Mouse (Mus musculus): ENCODE measurements around the gene Cryab.

Gene Cryab

DNA sequence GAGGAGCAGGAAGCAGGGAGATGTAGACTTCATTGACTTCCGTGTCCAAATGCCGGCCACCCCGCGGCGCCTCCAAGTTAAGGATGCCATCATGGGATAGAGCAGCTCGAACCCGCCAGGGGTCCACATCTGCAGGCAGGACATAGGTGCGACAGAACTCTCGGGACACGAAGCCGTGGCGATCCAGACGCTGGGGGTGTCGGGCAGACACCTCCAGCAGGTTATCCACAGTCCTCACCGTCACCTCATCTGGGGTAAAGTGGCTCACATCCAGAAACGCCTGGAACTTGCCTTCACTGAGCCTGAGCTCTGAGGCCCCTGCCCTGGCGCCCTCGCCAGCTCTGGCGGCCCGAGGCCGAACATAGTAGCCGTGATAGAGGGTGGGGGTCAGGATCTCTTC is at the start of gene Cryab:
Gene Cryab, plus strand, starts transcription at position 3 of the 400 bp plus-strand sequence.
- no peak for DNase-seq

DNA sequence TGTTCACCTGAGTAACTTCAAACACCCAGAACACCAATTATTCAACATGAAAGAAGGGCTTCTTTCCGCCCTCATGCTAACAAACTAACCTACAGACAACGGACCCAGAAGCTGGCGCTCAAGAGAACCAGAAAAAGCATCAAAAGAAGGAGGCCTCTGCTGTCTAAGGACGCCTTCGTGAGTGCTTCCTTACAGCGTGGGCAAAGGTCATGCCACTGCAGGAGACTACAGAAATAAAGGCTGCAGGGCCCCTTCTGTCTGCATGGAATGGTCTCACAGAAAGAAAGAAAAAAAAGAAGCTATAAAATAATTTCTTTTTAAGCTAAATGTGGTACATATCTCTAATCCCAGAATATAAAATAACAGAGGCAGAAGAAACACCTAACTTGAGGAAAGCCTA is 46.2 kb upstream of the Cryab start:
- no peak for DNase-seq

GRCm38 (mm10) chr9:50709108-50709507 is 42.0 kb upstream of the Cryab start:
- peak; percentile 65 for DNase-seq

DNA sequence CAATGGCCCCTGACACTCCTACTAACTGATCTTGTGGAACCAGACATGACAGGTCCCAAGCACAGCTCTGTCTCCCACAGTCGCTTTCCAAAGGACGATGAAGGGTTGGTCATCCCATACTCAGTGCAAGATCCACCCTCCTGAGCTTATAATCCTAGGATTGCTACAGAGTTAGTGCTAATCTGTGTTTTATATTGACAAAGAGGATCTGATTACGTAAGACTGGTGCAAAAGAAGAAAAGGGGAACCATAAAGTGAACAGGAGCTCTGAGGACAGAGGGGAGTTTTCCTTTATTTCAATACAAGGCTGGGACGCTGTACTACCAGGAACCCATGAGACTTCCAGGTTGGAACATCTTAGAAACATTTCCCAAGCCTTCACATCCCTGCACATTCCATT is 39.8 kb upstream of the Cryab start:
- DNase-seq = no peak

DNA sequence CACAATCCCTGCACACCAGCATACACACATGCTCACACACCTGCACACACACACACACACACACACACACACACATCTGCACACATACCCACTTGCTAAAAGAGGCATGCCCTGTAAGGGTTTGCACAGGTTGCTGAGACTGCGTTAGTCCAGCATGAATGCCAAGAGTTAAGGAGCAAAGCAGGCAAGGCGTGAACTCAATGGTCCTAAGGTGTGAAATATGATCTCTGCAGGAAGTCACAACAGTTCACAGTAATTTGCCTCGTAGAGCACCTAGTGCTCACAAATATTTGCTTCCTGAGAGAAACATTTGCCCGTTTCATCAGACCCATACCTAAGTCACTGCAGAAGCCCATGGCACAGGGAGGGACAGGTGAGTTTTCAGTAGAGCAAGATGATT is 36.9 kb upstream of the Cryab start:
- DNase-seq = no peak

DNA sequence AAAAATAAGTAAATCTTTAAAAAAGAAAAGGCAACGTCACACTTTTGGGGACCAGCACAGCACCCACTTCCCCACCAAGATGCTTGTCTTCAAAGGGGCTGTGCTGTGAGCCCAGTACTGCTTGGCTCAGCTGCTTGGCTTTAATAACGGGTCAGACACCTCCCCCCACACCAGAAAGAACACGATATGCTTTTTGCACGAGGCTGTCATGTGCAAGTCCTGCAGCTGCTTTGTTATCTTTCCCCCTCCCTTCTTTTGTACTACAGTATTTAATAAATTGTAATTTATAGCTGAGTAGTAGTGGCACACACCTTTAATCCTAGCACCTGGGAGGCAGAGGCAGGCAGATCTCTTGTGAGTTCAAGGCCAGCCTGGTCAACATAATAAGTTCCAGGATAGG is 32.2 kb upstream of the Cryab start:
- DNase-seq = no peak

DNA sequence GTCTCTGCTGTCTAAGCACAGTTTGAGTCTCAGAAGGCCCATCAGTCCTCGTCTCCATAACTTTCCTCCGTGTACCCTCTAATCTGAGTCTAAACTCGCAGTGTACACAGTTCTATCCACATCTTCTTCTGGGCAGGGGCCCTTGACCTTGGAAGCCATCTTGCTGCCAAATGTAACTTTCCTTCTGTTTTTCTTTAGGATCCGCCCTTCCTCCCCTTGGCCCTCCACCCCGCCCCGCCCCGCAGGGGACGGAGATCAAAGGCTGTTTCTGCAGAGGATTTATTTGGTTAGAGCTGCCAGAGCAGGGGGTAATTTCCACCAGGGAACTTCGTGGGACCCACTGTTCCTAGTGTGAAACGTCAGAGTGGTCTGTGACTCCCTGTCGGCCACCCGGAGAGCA is 30.1 kb upstream of the Cryab start:
- peak; percentile 46 for DNase-seq

GRCm38 (mm10) chr9:50722451-50722911 is 28.6 kb upstream of the Cryab start:
- DNase-seq = no peak

- DNase-seq = peak; percentile 94
Measured at GRCm38 (mm10) chr9:50723406-50723805, 27.7 kb upstream of the Cryab start.

DNA sequence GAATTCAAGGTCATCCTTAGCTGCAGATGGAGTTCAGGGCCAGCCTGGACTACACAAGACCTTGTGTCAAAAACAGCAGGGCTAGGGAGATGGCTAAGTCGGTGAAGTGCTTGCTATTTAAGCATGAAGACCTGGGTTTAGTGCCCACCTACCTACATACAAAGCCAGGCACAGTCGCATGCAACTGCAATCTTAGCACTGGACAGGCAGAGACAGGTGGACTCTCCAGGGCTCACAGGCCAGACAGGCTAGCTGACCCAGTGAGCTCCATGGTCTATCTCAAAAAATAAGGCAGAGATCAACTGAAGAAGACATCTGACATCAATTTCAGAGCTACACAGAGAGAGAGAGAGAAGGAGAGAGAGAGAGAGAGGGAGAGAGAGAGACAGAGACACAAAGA is 27.0 kb upstream of the Cryab start:
- DNase-seq = no peak

DNA sequence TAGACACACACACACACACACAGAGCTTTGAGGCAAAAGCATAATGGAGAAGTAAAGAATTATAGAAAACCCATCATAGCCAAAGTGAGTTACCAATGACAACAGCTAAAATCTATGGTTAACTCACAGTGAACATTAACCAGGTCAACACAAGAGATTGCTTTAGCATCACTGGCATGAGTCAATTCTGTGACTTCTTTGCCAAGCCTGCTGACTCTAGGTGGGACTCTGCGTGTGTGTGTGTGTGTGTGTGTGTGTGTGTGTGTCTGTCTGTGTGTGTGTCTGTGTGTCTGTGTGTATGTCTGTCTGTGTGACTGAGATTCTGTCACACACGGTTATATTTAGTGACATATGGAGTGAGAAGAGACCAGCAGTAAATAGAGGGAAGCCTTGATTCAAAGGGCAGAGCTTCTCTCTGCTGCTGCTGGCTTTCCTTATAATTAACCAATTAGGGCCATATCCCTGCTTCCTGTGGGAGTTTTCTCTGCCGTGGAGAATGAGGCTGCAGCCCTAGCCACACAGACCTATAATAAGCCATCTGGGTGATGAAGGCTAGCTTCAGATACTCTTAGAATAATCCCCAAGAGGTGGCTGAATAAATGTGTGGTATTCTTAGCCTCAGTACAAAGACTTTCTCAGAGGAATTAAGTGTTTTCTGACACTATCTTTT is 26.3 kb upstream of the Cryab start:
- no peak for DNase-seq

- DNase-seq = no peak
Measured at GRCm38 (mm10) chr9:50725921-50726590, 25.1 kb upstream of the Cryab start.

DNA sequence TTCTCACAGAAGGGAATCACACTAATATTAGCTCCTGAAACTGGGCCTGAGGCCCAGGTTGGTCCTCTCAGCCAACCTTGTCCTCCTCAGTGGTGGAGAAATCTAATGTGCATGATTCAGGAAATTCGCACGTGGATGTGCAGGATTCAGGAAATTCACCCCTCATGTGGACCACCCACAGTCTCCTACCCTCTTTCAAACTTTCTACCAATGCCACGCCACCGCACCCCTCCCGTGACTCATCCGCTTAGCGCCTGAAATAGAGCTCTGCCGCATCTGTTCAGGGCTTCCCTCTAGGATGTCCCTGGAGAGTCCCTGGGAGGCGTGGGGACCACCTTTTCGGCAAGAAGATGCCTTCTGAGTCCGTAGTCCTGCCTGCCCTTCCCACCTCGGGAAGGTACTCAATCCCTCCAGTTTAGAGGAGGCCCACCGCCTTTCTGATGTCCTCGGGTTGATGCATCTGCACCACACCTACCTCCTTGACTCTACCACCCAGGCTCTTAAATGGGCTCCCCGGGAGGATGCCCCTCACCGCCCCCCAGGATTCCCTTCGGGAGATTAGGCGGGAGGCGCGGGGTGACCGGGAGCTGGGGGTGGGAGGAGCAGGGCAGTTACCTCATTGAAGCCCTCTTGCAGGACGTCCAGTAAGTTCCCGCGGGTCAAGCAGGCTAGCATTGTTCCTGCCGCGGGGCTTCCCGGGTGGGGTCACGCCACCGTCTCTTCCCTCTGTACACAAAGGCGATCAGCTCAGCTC is 23.8 kb upstream of the Cryab start:
- no peak for DNase-seq

- DNase-seq = peak; percentile 79
Measured at GRCm38 (mm10) chr9:50727925-50728651, 23.0 kb upstream of the Cryab start.

GRCm38 (mm10) chr9:50729600-50729999 is 21.5 kb upstream of the Cryab start:
- DNase-seq = no peak

DNA sequence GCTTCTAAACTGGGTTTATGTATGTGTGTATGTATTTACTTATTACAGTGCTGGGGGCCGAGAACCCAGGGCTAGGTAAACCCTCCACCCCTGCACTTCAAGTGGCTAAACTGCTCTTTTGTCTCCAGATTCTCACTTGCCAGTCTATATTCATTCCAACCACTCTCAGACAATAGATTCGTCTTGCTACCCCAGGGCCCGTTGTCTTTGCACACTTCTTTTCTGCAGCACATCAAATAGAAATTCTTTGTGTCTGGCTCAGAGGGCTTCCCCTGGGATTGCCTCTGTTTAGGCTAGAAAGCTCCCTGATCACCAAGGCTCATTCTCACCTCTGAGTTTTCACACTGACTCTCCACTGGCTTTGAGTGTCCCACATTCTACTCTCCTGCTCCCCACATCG is 18.6 kb upstream of the Cryab start:
- DNase-seq = no peak

- peak; percentile 72 for DNase-seq
Measured at GRCm38 (mm10) chr9:50734989-50735388, 16.1 kb upstream of the Cryab start.

DNA sequence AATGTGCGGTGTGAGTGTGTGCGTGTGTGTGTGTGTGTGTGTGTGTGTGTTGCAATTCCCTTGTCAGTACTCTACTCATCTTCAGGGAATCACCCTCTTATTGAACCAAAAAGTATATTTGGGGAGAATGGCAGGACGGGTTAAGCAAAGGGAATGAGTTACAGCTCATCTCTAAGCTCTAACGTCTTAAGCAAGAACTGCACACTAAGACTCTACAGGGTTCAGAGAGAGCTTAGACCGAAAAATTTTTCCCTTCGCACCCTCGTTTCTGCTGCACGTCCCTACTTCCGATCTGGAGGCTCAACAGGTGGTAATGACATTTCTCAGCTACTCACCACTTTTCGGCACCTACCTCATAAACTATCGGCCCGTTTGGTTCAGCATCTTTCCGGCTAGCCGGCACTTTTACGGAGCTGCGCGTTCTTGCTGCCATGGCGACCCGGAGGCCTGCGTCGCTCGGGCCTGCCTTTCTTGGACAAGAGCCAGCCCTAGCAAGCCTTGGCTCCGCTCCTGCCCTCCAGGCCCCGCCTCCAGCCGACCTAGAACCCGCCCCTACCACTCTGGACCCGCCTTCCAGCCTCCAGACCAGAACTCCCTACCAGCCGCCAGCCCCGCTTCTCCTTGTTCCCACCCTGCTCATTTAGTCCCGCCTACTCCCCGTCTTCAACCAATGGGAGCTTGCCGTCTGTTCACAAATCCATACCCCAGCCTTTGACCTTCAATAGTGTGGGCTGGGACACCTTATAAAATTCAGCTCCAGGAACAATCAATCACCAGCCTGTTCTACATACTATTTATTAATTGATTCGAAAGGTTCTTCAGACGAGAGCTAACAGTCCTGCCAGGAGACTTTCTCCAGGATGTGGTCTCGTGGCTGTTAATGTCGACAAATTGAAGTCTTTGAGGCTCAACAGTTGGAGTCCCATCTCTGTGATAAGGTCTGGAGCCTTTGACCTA is 11.9 kb upstream of the Cryab start, which contains the start of gene Dixdc1:
Gene Dixdc1, minus strand, starts transcription at position 604 of the 957 bp plus-strand sequence.
- DNase-seq = peak; percentile 96

DNA sequence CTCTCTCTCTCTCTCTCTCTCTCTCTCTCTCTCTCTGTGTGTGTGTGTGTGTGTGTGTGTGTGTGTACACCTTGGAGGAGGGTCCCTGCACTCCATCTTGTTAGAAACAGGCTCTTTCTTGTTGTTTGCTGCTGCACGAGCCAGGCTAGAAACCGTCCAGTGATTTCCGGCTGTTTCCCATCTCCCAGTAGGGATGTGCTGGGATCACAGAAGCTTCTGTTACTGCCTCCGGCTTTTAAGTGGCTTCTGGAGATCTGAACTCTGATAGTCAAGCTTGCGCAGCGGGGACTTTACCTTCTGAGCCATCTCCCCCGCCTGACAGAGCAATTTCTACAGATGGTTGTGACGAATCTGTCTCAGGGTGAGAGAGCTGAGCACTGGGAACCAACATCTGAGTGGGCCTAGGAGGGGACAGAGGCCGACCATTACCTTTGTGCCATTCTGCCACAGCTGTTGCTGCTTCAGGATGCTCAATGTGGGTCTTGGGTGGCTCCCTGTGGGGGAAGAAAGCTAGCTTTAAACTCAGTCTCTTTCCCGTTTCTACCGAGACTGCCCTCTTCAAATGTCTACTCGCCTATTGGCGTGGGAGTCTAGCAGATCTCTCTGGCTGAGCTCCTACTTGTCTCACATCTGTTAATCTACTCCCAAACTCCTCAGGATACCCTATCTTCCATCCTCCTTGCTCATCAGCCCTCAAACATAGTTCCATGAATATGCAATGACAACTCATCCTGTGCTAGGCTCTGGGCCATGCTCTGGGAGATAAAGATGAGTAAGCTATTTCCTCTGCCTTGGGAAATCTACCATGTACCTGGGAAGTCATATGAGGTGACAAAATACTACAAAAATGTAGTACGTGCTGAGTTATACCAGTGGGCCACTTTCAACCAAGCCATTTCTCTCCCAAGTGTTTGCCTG is 10.0 kb upstream of the Cryab start:
- DNase-seq = no peak

- DNase-seq = no peak
Measured at GRCm38 (mm10) chr9:50742261-50742660, 8.9 kb upstream of the Cryab start.

DNA sequence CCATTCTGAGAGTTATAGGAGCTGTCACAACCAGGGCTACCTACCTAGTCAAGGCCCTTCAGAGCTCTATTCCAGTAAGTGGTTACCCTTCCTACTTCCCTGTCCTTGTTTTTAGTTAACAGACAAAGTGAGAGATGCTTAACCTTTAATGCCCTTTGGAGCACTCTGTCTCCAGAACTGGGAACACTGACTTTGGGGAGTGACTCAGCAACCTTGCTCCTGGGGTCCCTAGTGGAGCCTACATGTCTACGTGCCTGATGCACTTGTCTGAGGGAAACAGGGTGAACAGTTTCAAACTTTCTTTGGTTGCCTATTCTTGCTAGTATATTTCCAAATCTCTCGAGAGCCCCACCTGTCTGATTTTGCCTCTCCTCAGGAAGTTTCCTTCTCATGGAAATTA is 8.4 kb upstream of the Cryab start:
- DNase-seq = no peak

Measured in lung, postnatal 10 days (tissue).